Mouse (Mus musculus) olfactory bulb, adult 2 months (tissue): ENCODE results near the gene Rfx2. TPM values are rescaled to one million over a fixed set of nuclear protein-coding genes. Genes with fewer than 3 reads are reported as not detected.

ENCODE experiments used
- H3K27ac ChIP-seq: fragments of 200-500 bp; 2 replicates; pipeline ENCODE4 v1.5.1; 2012; ENCODE audit warnings: low read depth, low read length; ENCODE audit not compliant: insufficient read depth
- H3K4me1 ChIP-seq: fragments of 200-500 bp; 2 replicates; pipeline ENCODE4 v1.6.1; 2012; ENCODE audit warnings: low read length; ENCODE audit not compliant: control insufficient read depth, insufficient read depth
- H3K4me3 ChIP-seq: fragments of 200-500 bp; 2 replicates; pipeline ENCODE4 v1.5.1; 2012; ENCODE audit warnings: mild to moderate bottlenecking, low read depth, low read length, moderate library complexity; ENCODE audit not compliant: insufficient read depth
- CTCF ChIP-seq: fragments of 200-500 bp; IDR thresholded peaks from 2 replicates; pipeline ENCODE4 v1.5.1; 2012; ENCODE audit warnings: low read depth, mild to moderate bottlenecking, low read length, moderate library complexity; ENCODE audit not compliant: insufficient read depth
- POLR2A ChIP-seq: fragments of 200-500 bp; IDR thresholded peaks from 2 replicates; pipeline ENCODE4 v1.6.1; 2012; ENCODE audit warnings: mild to moderate bottlenecking, low read depth, low read length, moderate library complexity; ENCODE audit not compliant: insufficient read depth
- WGBS: fragments of 180-500 bp; shearing (Covaris S2); methylation state at CpG from one replicate; pipeline ENCODE4 v1.1.7; 2018; 5-methylcytosine and 5-hydroxymethylcytosine counted together
- polyA plus RNA-seq: library from polyadenylated mRNA; stranded (reverse); fragments of >200 nt; gene quantifications from 2 replicates; pipeline ENCODE4 v1.2.4, GENCODE M21; 2012; ENCODE audit warnings: low replicate concordance; ENCODE audit not compliant: missing spikeins, insufficient read depth, insufficient read length

The Rfx2 gene
- polyA plus RNA-seq, 1 experiment, result not detected

- TF ChIP-seq CTCF, result no peak
- TF ChIP-seq POLR2A, result no peak
- 21% methylated on average over 36 of the region's 36 CpGs for WGBS
- Histone ChIP-seq H3K4me1 (peaks cover 14% of the 10 kb centered on the region), H3K4me3 (no peak overlapping the region), H3K27ac (no peak overlapping the region)
These were observed 76.3 kb downstream of the Rfx2 start for GRCm38 (mm10) chr17:56754271-56755185.

- Histone ChIP-seq H3K4me3 (no peak overlapping the region), H3K4me1 (peaks cover 14% of the 10 kb centered on the region), H3K27ac (no peak overlapping the region)
- 19% methylated on average over 15 of the region's 15 CpGs for WGBS
- TF ChIP-seq CTCF (no peak), POLR2A (no peak)
These were observed 77.4 kb downstream of the Rfx2 start for GRCm38 (mm10) chr17:56753452-56753851.

GRCm38 (mm10) chr17:56751404-56752072 lies 79.3 kb downstream of the Rfx2 start:
- 26% methylated on average over 71 of the region's 71 CpGs for WGBS
- TF ChIP-seq POLR2A (no peak), CTCF (no peak)
- peak overlapping the region; percentile 40 for H3K4me3 ChIP-seq
- no peak overlapping the region for H3K27ac ChIP-seq
- no peaks in the 10 kb centered on the region for H3K4me1 ChIP-seq

- no peak overlapping the region for H3K4me3 ChIP-seq
- H3K27ac ChIP-seq, result no peak overlapping the region
- WGBS, result 57% methylated on average over 5 of the region's 5 CpGs
- H3K4me1 ChIP-seq, result no peaks in the 10 kb centered on the region
- TF ChIP-seq POLR2A (no peak), CTCF (no peak)
These were observed 86.6 kb downstream of the Rfx2 start for GRCm38 (mm10) chr17:56744173-56744572.

- TF ChIP-seq POLR2A (no peak), CTCF (no peak)
- 89% methylated on average over 17 of the region's 17 CpGs for WGBS
- H3K4me3 ChIP-seq, result no peak overlapping the region
These were observed 90.0 kb downstream of the Rfx2 start for GRCm38 (mm10) chr17:56740788-56741160.

GRCm38 (mm10) chr17:56740118-56740787 lies 90.6 kb downstream of the Rfx2 start:
- WGBS, result 81% methylated on average over 17 of the region's 17 CpGs

More at GRCm38 (mm10) chr17:56740788-56741160, 90.0 kb downstream of the Rfx2 start:
- Histone ChIP-seq H3K4me1 (no peaks in the 10 kb centered on the region), H3K27ac (no peak overlapping the region)

GRCm38 (mm10) chr17:56738221-56738620 lies 92.6 kb downstream of the Rfx2 start:
- WGBS, result 84% methylated on average over 10 of the region's 10 CpGs
- no peaks in the 10 kb centered on the region for H3K4me1 ChIP-seq
- H3K4me3 ChIP-seq, result no peak overlapping the region
- TF ChIP-seq POLR2A (no peak), CTCF (no peak)
- no peak overlapping the region for H3K27ac ChIP-seq

More at GRCm38 (mm10) chr17:56740118-56740787, 90.6 kb downstream of the Rfx2 start:
- H3K4me1 ChIP-seq, result no peaks in the 10 kb centered on the region
- H3K27ac ChIP-seq, result no peak overlapping the region
- no peak for TF ChIP-seq POLR2A
- no peak for TF ChIP-seq CTCF
- H3K4me3 ChIP-seq, result no peak overlapping the region

- Histone ChIP-seq H3K27ac (no peak overlapping the region), H3K4me3 (no peak overlapping the region), H3K4me1 (no peaks in the 10 kb centered on the region)
- 45% methylated on average over 8 of the region's 8 CpGs for WGBS
- TF ChIP-seq CTCF, result no peak
- TF ChIP-seq POLR2A, result no peak
These were observed 94.3 kb downstream of the Rfx2 start for GRCm38 (mm10) chr17:56736534-56736933.

- no peak for TF ChIP-seq CTCF
- no peak for TF ChIP-seq POLR2A
- Histone ChIP-seq H3K4me3 (no peak overlapping the region), H3K4me1 (peaks cover 27% of the 10 kb centered on the region), H3K27ac (no peak overlapping the region)
- WGBS, result 21% methylated on average over 2 of the region's 2 CpGs
These were observed 101.2 kb downstream of the Rfx2 start for GRCm38 (mm10) chr17:56729656-56730055.
